In genomic region chr9:7836905-7837805, GRCm38 (mm10) we compare ENCODE assay signal across 8 mouse cellular contexts. TPM values are rescaled to one million over a fixed set of nuclear protein-coding genes. Genes with fewer than 3 reads are reported as not detected.
DNase-seq lines count a peak whose midpoint lies in the region; ATAC-seq and TF ChIP-seq lines count a peak whose summit lies in the region.

TSS of gene Birc2 (minus strand) at chr9:7837064.

- ATAC-seq in common myeloid progenitor, adult 5-6 weeks (replicated peaks; ENCODE audit: low read depth, poor library complexity, severe bottlenecking): peak; percentile 91
- peak; percentile 98 for ATAC-seq in hindbrain, postnatal 0 days
- ATAC-seq in megakaryocyte, adult 5-6 weeks (ENCODE audit: poor library complexity, severe bottlenecking): peak; percentile 91

- no peaks in the 10 kb centered on the region for H3K9me3 ChIP-seq in hindbrain, postnatal 0 days (ENCODE audit: low read length)

- peaks cover 4% of the 10 kb centered on the region for H3K36me3 ChIP-seq in hindbrain, postnatal 0 days (ENCODE audit: insufficient read depth, low read length)

- no peaks in the 10 kb centered on the region; the same call in 1 of the 2 replicates for H3K4me1 ChIP-seq in hindbrain, postnatal 0 days (ENCODE audit: insufficient read depth, low read length)

- no peak for TF ChIP-seq CTCF in gastrocnemius, adult 2 months (IDR thresholded peaks at IDR 0.05)
- TF ChIP-seq CTCF in hindbrain, postnatal 0 days (IDR thresholded peaks at IDR 0.05; ENCODE audit: low read depth): peak; percentile 36
- no peak for TF ChIP-seq CTCF in left cerebral cortex, adult 2 months (IDR thresholded peaks at IDR 0.05)

- peak within 1 kb of the TSS; percentile 98 for H3K27ac ChIP-seq in gastrocnemius, adult 2 months
- H3K27ac ChIP-seq in hindbrain, postnatal 0 days: peak within 1 kb of the TSS; percentile 99
- H3K27ac ChIP-seq in left cerebral cortex, adult 2 months: peak within 1 kb of the TSS; percentile 100

- peak; percentile 99 for DNase-seq in ZHBTc4 (ENCODE audit: low read depth, low spot score)
- peak; percentile 98 for DNase-seq in gastrocnemius, adult 2 months
- DNase-seq in hindbrain, postnatal 0 days (ENCODE audit: low spot score): peak; percentile 99
- peak; percentile 95 to 96 for DNase-seq in left cerebral cortex, adult 2 months (ENCODE audit: extremely low spot score in 1 of 2, low spot score in 2 of 2)
- peak; percentile 96 to 97 for DNase-seq in right cerebral cortex, adult 2 months (ENCODE audit: low spot score in 2 of 2)
- peak; percentile 96 for DNase-seq in urinary bladder, postnatal 14 days (ENCODE audit: low spot score)

- under 1% methylated on average over 68 of the region's 68 CpGs for WGBS in hindbrain, postnatal 0 days

- no peaks in the 10 kb centered on the region for H3K27me3 ChIP-seq in hindbrain, postnatal 0 days (ENCODE audit: insufficient read depth, low read length)

- intact Hi-C loops in gastrocnemius, adult 2 months (cut with DNase I): loop anchor here (1.0 to 5.0 kb wide), 3 partner anchors 36 to 73 kb away; partner anchors contain the start of genes Birc3 and Tmem123
- intact Hi-C loops in left cerebral cortex, adult 2 months (cut with DNase I): loop anchor here (5.0 to 10.0 kb wide), 4 partner anchors 115 to 652 kb away; partner anchors contain the start of genes Cep126, Cfap300, Dcun1d5 and Dync2h1

- H3K9ac ChIP-seq in hindbrain, postnatal 0 days (replicated peaks; ENCODE audit: low read length): peak within 1 kb of the TSS; percentile 87

- peak within 1 kb of the TSS; percentile 79 for H3K4me3 ChIP-seq in gastrocnemius, adult 2 months
- peak within 1 kb of the TSS; percentile 78 for H3K4me3 ChIP-seq in hindbrain, postnatal 0 days (ENCODE audit: low read length)
- peak within 1 kb of the TSS; percentile 90 for H3K4me3 ChIP-seq in left cerebral cortex, adult 2 months

- peak within 1 kb of the TSS; percentile 83 for H3K4me2 ChIP-seq in hindbrain, postnatal 0 days (ENCODE audit: low read depth, low read length)

RNA-seq across cellular contexts. Expression of gene Birc2, which starts in this region (rescaled TPM):
- total RNA-seq in common myeloid progenitor, adult 5-6 weeks (2017): 66.5 and 67.1 TPM in 2 replicates
- total RNA-seq in gastrocnemius, adult 2 months (2021): 10 to 100 TPM; 21.9 to 22.0 TPM
- 27.0 and 33.7 TPM in 2 replicates for total RNA-seq in hindbrain, postnatal 0 days (2014; rRNA removed)
- polyA plus RNA-seq in hindbrain, postnatal 0 days (2015; fragmentation: Nextera tagmentation; extraction: Ambion mirVana): 28.8 and 29.5 TPM in 2 replicates
- 10 to 100 TPM; 31.0 to 38.1 TPM for total RNA-seq in left cerebral cortex, adult 2 months (2021)
- total RNA-seq in megakaryocyte, adult 5-6 weeks (2015): 28.5 and 29.5 TPM in 2 replicates
- 37.3 TPM in 2 replicates for total RNA-seq in megakaryocyte, adult 5-6 weeks (2017)

Comparison
In these comparisons a context has a peak if more than half of its experiments do, and no peak if none do; other contexts are left out.
1. Peak in every context shown above with its lines: DNase-seq, ATAC-seq, H3K4me3 ChIP-seq and H3K27ac ChIP-seq.